Mouse (Mus musculus) brain, embryonic 14.5 days (tissue): ENCODE results near the gene Gm3417.

Experiments
- CTCF ChIP-seq: fragments of 200-500 bp; IDR thresholded peaks from 2 replicates; pipeline ENCODE4 v1.5.1; 2012; ENCODE audit warnings: inconsistent platforms, mild to moderate bottlenecking, moderate library complexity, borderline replicate concordance; ENCODE audit not compliant: insufficient read depth, insufficient read length; ENCODE audit errors: extremely low read depth
- POLR2A ChIP-seq: fragments of 200-500 bp; IDR thresholded peaks from 2 replicates; pipeline ENCODE4 v1.6.1; 2012; ENCODE audit warnings: mild to moderate bottlenecking, inconsistent platforms, borderline replicate concordance; ENCODE audit not compliant: poor library complexity, insufficient read depth, insufficient read length, severe bottlenecking; ENCODE audit errors: extremely low read depth

DNA sequence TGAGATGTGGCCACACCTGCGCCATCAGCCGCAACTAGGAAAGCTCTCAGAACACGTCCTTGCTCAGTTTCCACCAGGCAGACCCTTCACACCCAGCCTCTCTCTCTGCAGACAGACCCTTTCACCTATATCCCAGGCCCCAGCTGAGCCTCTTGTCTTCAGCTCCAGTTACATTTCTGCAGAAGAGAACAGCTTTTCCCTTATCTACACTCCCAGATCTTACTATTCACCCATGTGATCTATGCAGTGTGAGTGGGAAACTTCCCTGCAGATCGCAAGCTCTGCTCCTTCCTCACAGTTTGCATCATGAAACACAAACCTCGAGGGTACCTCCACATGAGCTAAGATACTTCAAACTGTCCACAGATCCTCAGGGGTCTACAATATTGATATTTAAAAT, 47.1 kb downstream of the Gm3417 start:
- TF ChIP-seq CTCF (no peak), POLR2A (no peak)
